Mouse (Mus musculus) kidney, adult 2 months (tissue): ENCODE results near the gene Atp2b2. TPM values are rescaled to one million over a fixed set of nuclear protein-coding genes. Genes with fewer than 3 reads are reported as not detected.

Experiments used
- DNase-seq: peaks from one replicate; pipeline ENCODE4 v3.0.0; 2021
- H3K27ac ChIP-seq: fragments of 200-500 bp; 2 replicates; pipeline ENCODE4 v1.5.1; 2012; ENCODE audit warnings: low read depth, low read length, control low read depth, inconsistent platforms; ENCODE audit not compliant: insufficient read depth
- H3K27me3 ChIP-seq: fragments of 200-500 bp; replicated peaks from 2 replicates; pipeline ENCODE4 v1.6.1; 2012; ENCODE audit warnings: mild to moderate bottlenecking, moderate library complexity, low read length, inconsistent platforms; ENCODE audit not compliant: control insufficient read depth, insufficient read depth
- H3K36me3 ChIP-seq: fragments of 200-500 bp; 2 replicates; pipeline ENCODE4 v1.6.1; 2012; ENCODE audit warnings: mild to moderate bottlenecking, moderate library complexity, low read length, inconsistent platforms; ENCODE audit not compliant: control insufficient read depth, insufficient read depth
- H3K4me1 ChIP-seq: fragments of 200-500 bp; 2 replicates; pipeline ENCODE4 v1.6.1; 2011; ENCODE audit warnings: low read length; ENCODE audit not compliant: control insufficient read depth, insufficient read depth
- H3K4me3 ChIP-seq: fragments of 200-500 bp; 2 replicates; pipeline ENCODE4 v1.5.1; 2011; ENCODE audit warnings: mild to moderate bottlenecking, low read depth, low read length, control low read depth; ENCODE audit not compliant: insufficient read depth
- CTCF ChIP-seq: fragments of 200-500 bp; conservative IDR thresholded peaks from 2 replicates; pipeline ENCODE4 v1.5.1; 2011; ENCODE audit warnings: low read depth, mild to moderate bottlenecking, control low read depth, low read length, moderate library complexity, mixed read lengths; ENCODE audit not compliant: insufficient read depth, insufficient read length
- POLR2A ChIP-seq: fragments of 200-500 bp; IDR thresholded peaks from one replicate; pipeline ENCODE4 v1.6.1; 2011; ENCODE audit warnings: low read depth, low read length, control low read depth
- WGBS: fragments of 180-500 bp; shearing (Covaris S2); methylation state at CpG from one replicate; pipeline ENCODE4 v1.1.7; 2018; 5-methylcytosine and 5-hydroxymethylcytosine counted together
- polyA plus RNA-seq: library from polyadenylated mRNA; depleted of rRNA; stranded (reverse); fragments of >200 nt; gene quantifications from 2 replicates; pipeline ENCODE4 v1.2.3, GENCODE M21; 2012

Atp2b2 gene
- polyA plus RNA-seq, 1 experiment = 0.84 TPM

DNA sequence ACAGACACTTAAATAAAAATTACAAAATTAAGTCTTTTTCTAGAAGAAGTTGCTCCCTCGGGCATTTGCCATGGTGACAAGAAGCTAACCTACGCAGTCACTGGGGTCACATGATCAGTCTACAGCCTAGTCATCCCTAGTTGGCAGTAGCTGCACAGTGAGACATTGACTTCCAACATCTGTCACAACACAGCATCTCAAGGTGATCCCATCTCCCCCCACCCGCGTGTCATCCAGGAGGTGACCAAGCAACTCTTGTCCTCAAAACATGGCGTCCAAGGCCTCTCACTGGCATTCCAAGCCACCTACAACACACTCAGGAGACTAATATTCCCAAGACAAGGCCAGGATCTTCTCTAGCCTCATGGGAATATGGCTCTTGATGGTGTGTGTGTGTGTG is 48.2 kb downstream of the Atp2b2 start:
- 90% methylated on average over 5 of the region's 5 CpGs for WGBS
- no peaks in the 10 kb centered on the region for H3K4me1 ChIP-seq
- no peak for DNase-seq

DNA sequence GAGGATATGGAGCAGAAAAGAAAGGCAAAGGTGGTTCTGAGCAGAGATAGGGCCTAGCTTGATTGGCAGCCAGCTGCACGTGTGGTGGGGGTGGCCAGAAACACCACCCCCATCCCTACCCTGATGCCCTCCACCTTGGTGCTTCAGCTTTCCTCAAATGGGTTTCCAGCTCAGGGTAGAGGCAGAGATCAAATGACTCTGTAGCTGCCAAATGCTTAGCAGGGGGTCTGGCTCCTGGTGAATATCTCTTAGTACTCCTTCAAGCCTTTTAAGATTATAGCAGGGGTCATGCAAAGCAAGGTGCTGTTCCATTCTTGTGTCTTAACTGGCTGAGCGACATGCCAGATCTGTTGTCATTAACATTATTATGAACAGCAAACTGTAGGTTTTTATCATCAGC is 50.3 kb downstream of the Atp2b2 start:
- TF ChIP-seq POLR2A (no peak), CTCF (no peak)
- 65% methylated on average over 2 of the region's 2 CpGs for WGBS
- Histone ChIP-seq H3K27me3 (no peaks in the 10 kb centered on the region), H3K36me3 (no peaks in the 10 kb centered on the region), H3K27ac (no peak overlapping the region), H3K4me1 (no peaks in the 10 kb centered on the region), H3K4me3 (no peak overlapping the region)
- no peak for DNase-seq

More for the DNA sequence above, 48.2 kb downstream of the Atp2b2 start:
- Histone ChIP-seq H3K4me3 (no peak overlapping the region), H3K36me3 (no peaks in the 10 kb centered on the region), H3K27ac (no peak overlapping the region), H3K27me3 (no peaks in the 10 kb centered on the region)
- no peak for TF ChIP-seq POLR2A
- TF ChIP-seq CTCF = no peak

DNA sequence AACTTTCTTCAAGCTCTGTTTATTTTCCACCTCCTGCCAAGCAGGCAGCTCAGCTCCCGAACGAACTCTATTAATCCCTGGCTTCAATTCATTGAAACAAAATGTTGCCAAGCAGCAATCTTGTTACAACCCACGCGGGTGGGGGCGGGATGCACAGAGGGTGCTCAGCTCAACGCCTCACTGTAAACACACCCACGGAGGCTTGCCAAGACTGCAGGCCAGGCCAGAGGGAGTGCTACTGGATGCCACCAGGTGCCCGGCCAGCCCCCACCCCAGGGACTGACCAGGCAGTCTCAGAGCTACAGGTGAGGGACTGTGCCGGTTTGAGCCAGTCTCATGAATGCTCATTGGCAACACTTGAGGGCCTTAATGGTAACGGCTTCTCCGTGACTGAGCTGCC is 50.9 kb downstream of the Atp2b2 start:
- H3K27ac ChIP-seq = no peak overlapping the region; the same call in 1 of the 2 replicates
- no peaks in the 10 kb centered on the region for H3K27me3 ChIP-seq
- H3K4me3 ChIP-seq = no peak overlapping the region
- TF ChIP-seq POLR2A (no peak), CTCF (no peak)
- no peaks in the 10 kb centered on the region for H3K4me1 ChIP-seq
- H3K36me3 ChIP-seq = no peaks in the 10 kb centered on the region
- DNase-seq = peak; percentile 72
- 31% methylated on average over 11 of the region's 11 CpGs for WGBS

DNA sequence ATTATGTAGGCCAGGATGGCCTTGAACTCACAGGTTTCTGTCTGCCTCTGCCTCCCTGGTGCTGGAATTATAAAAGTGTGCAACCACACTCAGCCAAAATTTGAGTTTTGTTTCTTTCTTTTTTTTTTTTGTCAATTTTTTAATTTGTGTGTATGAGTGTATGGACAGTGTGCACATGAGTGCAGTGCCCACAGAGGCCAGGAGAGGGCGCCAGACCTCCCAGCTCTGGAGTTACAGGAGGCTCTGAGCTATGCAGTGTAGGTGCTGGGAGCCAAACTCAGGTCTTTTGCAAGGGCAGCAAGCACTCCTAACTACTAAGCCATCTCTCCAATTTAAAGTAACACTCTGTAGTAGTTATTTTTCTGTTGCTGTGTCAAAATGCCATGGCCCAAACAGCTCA is 52.4 kb downstream of the Atp2b2 start:
- TF ChIP-seq POLR2A (no peak), CTCF (peak; percentile 31; the same call in 1 of the 2 replicates)
- Histone ChIP-seq H3K27ac (no peak overlapping the region), H3K4me1 (no peaks in the 10 kb centered on the region), H3K4me3 (no peak overlapping the region), H3K27me3 (no peaks in the 10 kb centered on the region), H3K36me3 (no peaks in the 10 kb centered on the region)
- DNase-seq = no peak
- 36% methylated on average over 1 of the region's 1 CpGs for WGBS

DNA sequence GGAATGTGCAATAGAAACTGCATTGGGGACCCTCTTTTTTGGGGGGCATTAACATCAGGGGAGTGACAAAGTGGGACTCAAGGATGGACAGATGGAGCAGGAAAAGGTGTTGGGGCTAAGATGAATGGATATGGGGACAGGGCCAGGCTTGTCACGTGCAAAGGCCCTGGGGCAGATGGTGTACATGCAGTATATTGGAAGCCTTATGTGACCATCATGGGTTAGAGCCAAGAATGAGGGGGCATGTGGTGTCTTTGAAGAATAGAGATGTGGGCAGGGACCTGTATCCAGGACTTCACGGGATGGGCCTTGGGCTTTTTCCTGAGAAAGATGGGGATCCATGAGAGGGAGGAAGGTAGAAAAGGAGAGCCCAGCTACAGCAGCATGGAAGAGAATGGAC is 53.9 kb downstream of the Atp2b2 start:
- no peak for DNase-seq

DNA sequence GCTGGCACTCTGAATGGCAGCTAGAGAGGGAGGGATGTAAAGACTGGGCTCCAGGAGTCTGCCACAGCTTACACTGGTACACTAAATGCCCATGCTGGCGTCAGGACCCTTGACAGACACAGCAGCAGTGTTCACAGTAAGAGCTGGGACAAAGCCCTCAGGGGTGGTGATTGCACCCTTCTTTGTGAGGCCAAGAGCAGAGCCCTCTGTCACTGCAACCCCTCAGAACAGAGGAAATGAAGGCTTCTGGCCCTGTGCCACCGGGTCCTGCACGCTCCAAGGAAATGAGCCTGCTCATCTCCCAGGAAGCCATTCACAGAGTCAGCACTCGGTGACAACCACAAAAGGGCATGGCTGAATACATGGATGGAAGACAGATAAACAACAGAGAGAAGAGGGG is 55.7 kb downstream of the Atp2b2 start:
- TF ChIP-seq POLR2A (no peak), CTCF (no peak)
- no peak overlapping the region for H3K4me3 ChIP-seq
- no peaks in the 10 kb centered on the region for H3K27me3 ChIP-seq
- DNase-seq = no peak
- WGBS = 69% methylated on average over 4 of the region's 4 CpGs
- H3K4me1 ChIP-seq = no peaks in the 10 kb centered on the region
- no peaks in the 10 kb centered on the region for H3K36me3 ChIP-seq
- no peak overlapping the region for H3K27ac ChIP-seq

More for the DNA sequence above, 53.9 kb downstream of the Atp2b2 start:
- TF ChIP-seq CTCF = no peak
- TF ChIP-seq POLR2A = no peak
- 74% methylated on average over 2 of the region's 2 CpGs for WGBS
- H3K27me3 ChIP-seq = no peaks in the 10 kb centered on the region
- H3K4me1 ChIP-seq = no peaks in the 10 kb centered on the region
- no peak overlapping the region for H3K27ac ChIP-seq
- no peak overlapping the region for H3K4me3 ChIP-seq
- H3K36me3 ChIP-seq = no peaks in the 10 kb centered on the region

DNA sequence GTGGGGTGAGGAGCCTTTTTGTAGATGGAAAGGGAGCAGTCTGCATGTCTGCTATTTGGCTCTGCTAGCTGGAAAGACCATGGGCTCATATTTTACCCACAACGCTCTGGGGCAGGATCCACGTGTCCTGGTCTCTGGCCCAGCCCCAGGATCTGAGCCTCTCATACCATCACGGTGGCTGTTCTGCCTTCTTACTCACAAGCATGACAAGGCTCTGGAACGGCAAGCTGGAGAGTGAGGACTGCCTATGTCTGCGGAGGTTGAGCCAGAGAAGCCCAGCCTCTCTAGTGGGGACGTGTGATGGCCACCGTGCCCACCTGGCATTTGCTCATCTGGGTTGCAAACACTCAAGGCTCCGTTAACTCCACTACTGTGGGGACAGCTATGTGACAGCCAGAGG is 63.7 kb downstream of the Atp2b2 start:
- Histone ChIP-seq H3K27ac (no peak overlapping the region), H3K4me1 (no peaks in the 10 kb centered on the region), H3K36me3 (no peaks in the 10 kb centered on the region), H3K27me3 (no peaks in the 10 kb centered on the region), H3K4me3 (no peak overlapping the region)
- no peak for DNase-seq
- whole genome bisulfite sequencing = 72% methylated on average over 8 of the region's 8 CpGs
- TF ChIP-seq POLR2A (no peak), CTCF (no peak)

DNA sequence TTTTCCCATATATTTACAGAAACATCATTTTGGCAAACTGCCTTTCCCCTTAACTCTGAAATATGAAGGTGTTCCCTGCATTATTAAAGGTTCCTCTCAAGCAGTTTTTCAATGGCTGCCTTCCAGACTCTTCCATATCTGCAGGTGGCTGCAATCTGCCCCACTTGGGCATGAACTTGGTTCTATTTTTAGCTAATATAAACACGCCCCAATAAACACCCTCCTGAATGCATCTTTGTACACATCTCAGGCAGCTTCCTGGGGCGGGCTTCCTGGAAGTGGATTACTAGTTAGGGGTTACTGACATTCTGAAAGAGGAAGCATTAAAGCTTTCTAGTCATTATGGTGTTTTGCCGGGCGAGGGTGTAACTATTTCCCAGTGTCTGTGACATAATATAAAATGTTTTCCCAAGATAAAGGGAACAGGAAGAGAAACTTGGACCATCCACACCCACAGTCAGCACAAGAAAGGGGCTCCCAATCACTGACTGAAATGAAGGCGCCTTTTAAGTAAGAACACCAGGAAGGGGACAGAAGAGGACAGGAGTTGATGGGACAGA is 64.2 kb downstream of the Atp2b2 start:
- no peaks in the 10 kb centered on the region for H3K27me3 ChIP-seq
- WGBS = 53% methylated on average over 5 of the region's 5 CpGs
- H3K4me1 ChIP-seq = no peaks in the 10 kb centered on the region
- H3K4me3 ChIP-seq = no peak overlapping the region
- H3K36me3 ChIP-seq = no peaks in the 10 kb centered on the region
- no peak overlapping the region for H3K27ac ChIP-seq
- TF ChIP-seq POLR2A (no peak), CTCF (no peak)
- no peak for DNase-seq
